Comparison of ENCODE assay signal across 7 mouse cellular contexts in the genomic region with DNA sequence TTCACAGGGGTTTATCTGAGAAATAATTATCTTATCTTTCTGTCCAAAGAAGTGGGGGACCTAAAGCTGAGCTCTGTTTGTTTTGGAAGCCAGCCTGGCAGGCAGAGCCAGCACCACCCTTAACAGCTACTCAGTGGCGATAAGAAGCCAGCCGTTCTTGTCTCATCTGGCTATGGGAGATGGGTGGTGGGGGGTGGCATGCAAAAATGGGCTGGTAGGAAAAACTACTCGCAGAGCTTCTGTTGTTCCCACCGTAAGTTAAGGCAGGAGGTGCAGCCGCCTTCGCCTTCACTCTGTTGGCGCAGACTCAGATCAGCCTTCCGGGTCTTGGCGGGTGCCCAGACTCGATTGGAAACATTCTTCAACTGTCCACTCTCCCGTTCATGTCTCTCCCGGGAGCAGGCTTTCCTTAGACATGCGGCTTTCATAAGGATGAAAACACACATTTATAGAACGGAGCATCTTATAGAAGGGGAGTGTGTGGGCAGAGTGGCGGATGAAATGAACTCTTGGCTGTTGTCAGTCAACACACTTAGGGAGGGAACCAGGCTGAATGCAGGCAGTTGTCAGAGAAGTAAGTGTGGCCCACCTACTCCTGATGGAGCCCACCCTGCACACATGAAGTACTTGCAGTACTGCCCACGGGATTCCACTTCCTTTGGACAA.
DNase-seq lines count a peak whose midpoint lies in the region; ATAC-seq and TF ChIP-seq lines count a peak whose summit lies in the region.

No protein-coding gene starts in this region.

- TF ChIP-seq POLR2A in kidney, adult 2 months (IDR thresholded peaks at IDR 0.05; ENCODE audit: low read depth, low read length) = no peak

- peak overlapping the region; percentile 70 for H3K4me2 ChIP-seq in heart, embryonic 13.5 days
- peak overlapping the region; percentile 13; the same call in 1 of the 2 replicates for H3K4me2 ChIP-seq in liver, embryonic 15.5 days
- peak overlapping the region; percentile 37 for H3K4me2 ChIP-seq in stomach, postnatal 0 days (replicated peaks; ENCODE audit: low read depth)

- H3K27me3 ChIP-seq in kidney, adult 2 months (replicated peaks; ENCODE audit: control insufficient read depth, insufficient read depth, low read length) = no peaks in the 10 kb centered on the region
- no peaks in the 10 kb centered on the region for H3K27me3 ChIP-seq in heart, embryonic 13.5 days (replicated peaks)
- no peaks in the 10 kb centered on the region for H3K27me3 ChIP-seq in liver, embryonic 15.5 days
- no peaks in the 10 kb centered on the region for H3K27me3 ChIP-seq in stomach, postnatal 0 days (ENCODE audit: control insufficient read depth, insufficient read depth, low read length)

- ATAC-seq in heart, embryonic 13.5 days (ENCODE audit: extremely low read depth, insufficient number of reproducible peaks, low FRiP score, low TSS enrichment) = peak; percentile 52; the same call in 1 of the 2 replicates
- peak; percentile 71; the same call in 1 of the 2 replicates for ATAC-seq in liver, embryonic 15.5 days (ENCODE audit: insufficient read depth)
- no peak for ATAC-seq in stomach, postnatal 0 days (ENCODE audit: low FRiP score, low TSS enrichment)
- ATAC-seq in erythroid progenitor cell, adult 5-6 weeks (replicated peaks; ENCODE audit: low FRiP score, poor library complexity, severe bottlenecking) = no peak

- no peak for TF ChIP-seq CTCF in kidney, adult 2 months (conservative IDR thresholded peaks at IDR 0.05; ENCODE audit: insufficient read depth, insufficient read length, low read depth, low read length)
- TF ChIP-seq CTCF in stomach, postnatal 0 days (IDR thresholded peaks at IDR 0.05; ENCODE audit: low read depth) = no peak

- H3K4me1 ChIP-seq in kidney, adult 2 months (ENCODE audit: control insufficient read depth, insufficient read depth, low read length) = no peaks in the 10 kb centered on the region
- peaks cover 46% of the 10 kb centered on the region for H3K4me1 ChIP-seq in heart, embryonic 13.5 days
- H3K4me1 ChIP-seq in liver, embryonic 15.5 days (replicated peaks) = peaks cover 31% of the 10 kb centered on the region
- H3K4me1 ChIP-seq in stomach, postnatal 0 days (replicated peaks; ENCODE audit: control insufficient read depth, insufficient read depth) = no peaks in the 10 kb centered on the region

- 0 out of 2 replicates have a peak overlapping the region, but pooled peaks have one; percentile 24 for H3K4me3 ChIP-seq in kidney, adult 2 months (ENCODE audit: insufficient read depth, low read depth, low read length)
- peak overlapping the region; percentile 43 for H3K4me3 ChIP-seq in heart, embryonic 13.5 days
- no peak overlapping the region for H3K4me3 ChIP-seq in liver, embryonic 15.5 days (replicated peaks)
- H3K4me3 ChIP-seq in stomach, postnatal 0 days (ENCODE audit: low read depth, low read length) = no peak overlapping the region

- peak; percentile 25 for DNase-seq in kidney, adult 2 months
- DNase-seq in kidney, adult 9 months = no peak
- peak; percentile 24 for DNase-seq in brain, adult 2 months (ENCODE audit: low read depth, low spot score)
- peak; percentile 57 for DNase-seq in stomach, postnatal 0 days (ENCODE audit: low spot score)

- H3K9ac ChIP-seq in heart, embryonic 13.5 days = peak overlapping the region; percentile 71
- H3K9ac ChIP-seq in liver, embryonic 15.5 days = no peak overlapping the region
- no peak overlapping the region for H3K9ac ChIP-seq in stomach, postnatal 0 days (ENCODE audit: low read length)

- H3K27ac ChIP-seq in kidney, adult 2 months (ENCODE audit: insufficient read depth, low read depth, low read length) = no peak overlapping the region
- peak overlapping the region; percentile 85 for H3K27ac ChIP-seq in heart, embryonic 13.5 days (replicated peaks)
- H3K27ac ChIP-seq in liver, embryonic 15.5 days (replicated peaks) = no peak overlapping the region
- H3K27ac ChIP-seq in stomach, postnatal 0 days (replicated peaks) = peak overlapping the region; percentile 49; the same call in 1 of the 2 replicates

- H3K9me3 ChIP-seq in heart, embryonic 13.5 days = no peaks in the 10 kb centered on the region
- no peaks in the 10 kb centered on the region for H3K9me3 ChIP-seq in liver, embryonic 15.5 days (replicated peaks)
- no peaks in the 10 kb centered on the region for H3K9me3 ChIP-seq in stomach, postnatal 0 days (ENCODE audit: control insufficient read depth, low read length)

- no peak for TF ChIP-seq EP300 in stomach, postnatal 0 days (optimal IDR thresholded peaks at IDR 0.05)

- no peaks in the 10 kb centered on the region for H3K36me3 ChIP-seq in kidney, adult 2 months (ENCODE audit: control insufficient read depth, insufficient read depth, low read length)
- no peaks in the 10 kb centered on the region for H3K36me3 ChIP-seq in heart, embryonic 13.5 days
- H3K36me3 ChIP-seq in liver, embryonic 15.5 days (replicated peaks) = no peaks in the 10 kb centered on the region
- H3K36me3 ChIP-seq in stomach, postnatal 0 days (ENCODE audit: control insufficient read depth, insufficient read depth, low read length) = no peaks in the 10 kb centered on the region

- WGBS in kidney, adult 2 months = 54% methylated on average over 16 of the region's 16 CpGs
- 8% methylated on average over 16 of the region's 16 CpGs for WGBS in heart, embryonic 13.5 days
- 44% methylated on average over 16 of the region's 16 CpGs for WGBS in liver, embryonic 15.5 days (ENCODE audit: insufficient replicate concordance)
- 17% methylated on average over 16 of the region's 16 CpGs for WGBS in stomach, postnatal 0 days

Comparison
In these comparisons a context has a peak if more than half of its experiments do, and no peak if none do; other contexts are left out.
1. H3K27ac ChIP-seq: peak in heart, embryonic 13.5 days (single experiment) and stomach, postnatal 0 days (single experiment); none in kidney, adult 2 months (single experiment) and liver, embryonic 15.5 days (single experiment).
2. H3K4me3 ChIP-seq: peak in kidney, adult 2 months (single experiment) and heart, embryonic 13.5 days (single experiment); none in liver, embryonic 15.5 days (single experiment) and stomach, postnatal 0 days (single experiment).
3. ATAC-seq: peak in heart, embryonic 13.5 days (single experiment) and liver, embryonic 15.5 days (single experiment); none in stomach, postnatal 0 days (single experiment) and erythroid progenitor cell, adult 5-6 weeks (single experiment).
4. H3K4me2 ChIP-seq: peak in every context shown above with its lines; median percentile 70 in heart, embryonic 13.5 days; 37 in stomach, postnatal 0 days; 13 in liver, embryonic 15.5 days.